Mouse (Mus musculus) thymus, postnatal 36 days (tissue): Measurements from ENCODE around the gene Lrrc8e.
A peak's percentile ranks its signal among the peaks of the same experiment; 100 is the strongest.

ENCODE experiments used
- DNase-seq, 2 experiments: peaks; one replicate each; pipeline ENCODE4 v3.0.0; 2022; ENCODE audit warnings: mixed read lengths in 2 of 2

The Lrrc8e gene

DNA sequence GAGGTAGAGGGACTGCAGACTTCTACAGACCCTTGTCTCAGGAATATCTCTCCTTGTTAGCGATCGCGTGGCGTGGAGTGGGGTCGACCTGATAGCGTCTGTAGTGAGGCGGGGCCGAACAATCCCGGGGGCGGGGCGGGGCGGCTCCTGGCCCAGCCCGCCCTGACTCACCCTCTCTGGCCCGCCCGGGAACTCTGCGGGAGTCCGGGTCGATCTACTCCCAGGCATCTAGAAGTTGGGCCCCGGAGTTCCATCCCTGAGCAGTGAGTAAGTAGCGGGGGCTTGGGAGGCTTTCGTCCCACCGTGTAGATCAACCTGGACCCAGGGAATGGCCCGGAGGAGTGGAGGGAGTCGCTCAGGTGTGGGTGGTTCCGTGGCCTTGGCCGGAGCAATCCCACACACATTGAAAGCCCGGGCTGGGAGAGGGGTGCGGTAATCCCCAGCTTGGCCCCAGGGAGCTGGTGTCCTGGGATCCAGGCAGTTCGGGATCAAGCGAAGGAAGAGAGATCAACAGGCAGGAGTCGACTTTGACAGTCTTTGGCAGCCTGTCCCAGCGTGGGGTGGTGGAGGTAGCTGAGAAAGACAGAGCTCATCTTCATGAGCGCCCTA lies at the start of gene Lrrc8e:
TSS of gene Lrrc8e (plus strand) at position 89 of the 609 bp plus-strand sequence.
- no peak for DNase-seq

DNA sequence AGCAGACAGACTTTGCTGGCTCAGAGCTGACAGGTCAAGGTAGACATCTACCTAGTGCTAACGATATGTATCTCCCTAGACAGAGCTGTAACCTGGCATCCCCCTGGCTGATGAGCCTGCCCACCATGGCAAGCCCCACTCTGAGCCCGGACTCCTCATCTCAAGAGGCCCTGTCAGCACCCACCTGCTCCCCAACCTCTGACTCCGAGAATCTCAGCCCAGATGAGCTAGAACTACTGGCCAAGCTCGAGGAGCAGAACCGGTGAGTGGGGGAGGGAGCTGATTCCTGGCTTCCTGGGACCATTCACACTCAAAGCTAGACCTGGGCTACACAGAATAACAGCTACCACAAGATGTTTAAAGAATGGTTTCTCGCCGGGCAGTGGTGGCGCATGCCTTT lies 43.2 kb upstream of the Lrrc8e start:
- no peak for DNase-seq

GRCm38 (mm10) chr8:4186151-4186550 lies 40.5 kb upstream of the Lrrc8e start:
- DNase-seq, result no peak

GRCm38 (mm10) chr8:4188605-4189004 lies 38.0 kb upstream of the Lrrc8e start:
- DNase-seq, result no peak

GRCm38 (mm10) chr8:4189031-4189722 lies 37.5 kb upstream of the Lrrc8e start:
- DNase-seq, result no peak

GRCm38 (mm10) chr8:4192305-4192704 lies 34.3 kb upstream of the Lrrc8e start:
- DNase-seq, result no peak

- peak; percentile 84 to 86 for DNase-seq
Observed at GRCm38 (mm10) chr8:4192807-4193587, 33.6 kb upstream of the Lrrc8e start.

- no peak for DNase-seq
Observed at GRCm38 (mm10) chr8:4193588-4193894, 33.1 kb upstream of the Lrrc8e start.

- DNase-seq, result no peak
Observed at GRCm38 (mm10) chr8:4201321-4201720, 25.3 kb upstream of the Lrrc8e start.

GRCm38 (mm10) chr8:4205246-4206123 lies 21.1 kb upstream of the Lrrc8e start:
- no peak for DNase-seq

- DNase-seq, result no peak
Observed at GRCm38 (mm10) chr8:4206182-4207015, 20.2 kb upstream of the Lrrc8e start.

DNA sequence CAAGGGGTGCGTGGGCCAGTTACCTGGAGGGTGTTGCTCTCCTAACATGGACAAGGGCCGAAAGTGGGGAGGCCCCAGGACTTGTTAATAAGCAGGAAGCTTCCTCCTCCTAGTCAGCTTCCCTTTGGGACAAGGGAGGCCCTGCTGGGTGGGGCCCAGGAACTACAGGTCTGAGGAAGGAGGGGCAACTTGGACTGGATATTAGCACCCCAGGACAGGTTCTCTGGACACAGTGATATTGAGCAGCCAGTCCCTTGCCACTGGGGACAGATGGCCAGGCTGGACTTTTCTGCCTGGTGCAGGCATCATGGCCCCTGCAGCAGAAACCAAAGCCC lies 19.6 kb upstream of the Lrrc8e start:
- DNase-seq, result no peak

- DNase-seq, result no peak
Observed at GRCm38 (mm10) chr8:4211097-4211496, 15.5 kb upstream of the Lrrc8e start.

DNA sequence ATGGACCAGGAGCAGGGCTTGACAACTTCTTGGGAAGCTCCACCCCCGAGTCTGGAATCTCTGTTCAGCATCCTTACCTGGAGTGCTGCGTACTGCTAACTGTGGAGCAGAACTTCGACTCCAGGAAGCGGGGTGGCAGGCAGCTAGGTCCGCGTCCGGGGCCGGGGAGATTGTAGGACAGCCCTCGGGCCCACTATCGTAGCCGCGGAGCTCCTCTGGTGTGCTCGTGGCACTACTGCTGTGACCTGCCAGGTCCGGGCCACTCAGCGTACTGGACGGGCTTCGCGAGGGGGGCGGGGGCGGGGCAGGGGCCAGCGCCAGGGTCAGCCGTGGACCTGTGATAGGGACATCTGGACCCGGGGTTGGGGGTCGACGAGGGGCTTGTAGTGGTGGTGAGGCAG lies 13.8 kb upstream of the Lrrc8e start:
- DNase-seq, result no peak

DNA sequence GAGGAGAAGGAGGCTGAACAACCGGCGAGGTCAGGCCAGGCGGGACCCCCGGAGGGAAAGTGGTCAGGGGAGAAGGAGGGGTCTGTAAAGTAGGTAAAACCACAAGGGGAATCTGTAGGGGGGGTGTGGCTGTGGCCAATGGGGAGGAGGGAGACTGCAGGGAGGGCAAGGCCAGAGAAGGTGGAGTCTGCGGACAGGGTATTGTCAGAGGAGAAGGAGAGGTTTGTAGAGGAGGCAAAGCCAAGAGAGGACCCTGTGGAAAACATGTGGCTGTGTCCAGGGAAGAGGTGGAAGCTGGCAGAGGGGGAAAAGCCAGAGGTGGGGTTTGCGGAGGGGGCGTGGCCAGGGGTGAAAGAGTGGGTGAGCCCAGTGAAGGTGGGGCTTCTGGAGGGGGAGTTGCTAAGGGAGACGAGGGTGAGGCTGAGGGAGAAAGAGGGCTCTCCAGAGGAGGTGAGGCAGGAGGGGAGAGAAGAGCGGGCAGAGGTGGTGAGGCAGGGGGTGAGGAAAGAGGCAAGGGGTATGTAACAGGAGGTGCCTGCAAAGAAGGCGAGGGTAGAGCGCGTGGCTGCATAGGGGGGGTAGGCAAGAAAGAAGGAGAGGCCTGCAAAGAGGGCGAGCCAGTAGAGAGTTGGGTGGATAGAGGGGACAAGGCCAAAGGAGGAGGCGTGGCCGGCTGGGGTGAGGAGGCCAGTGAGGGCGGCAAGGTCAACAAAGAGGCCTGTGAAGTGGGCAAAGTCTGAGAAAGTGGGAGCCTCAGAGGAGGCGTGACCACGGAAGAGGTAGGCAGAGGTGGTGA lies 13.2 kb upstream of the Lrrc8e start:
- peak; percentile 63 to 70 for DNase-seq

- DNase-seq, result peak; percentile 55 to 65
Observed at GRCm38 (mm10) chr8:4214006-4214980, 12.3 kb upstream of the Lrrc8e start.

DNA sequence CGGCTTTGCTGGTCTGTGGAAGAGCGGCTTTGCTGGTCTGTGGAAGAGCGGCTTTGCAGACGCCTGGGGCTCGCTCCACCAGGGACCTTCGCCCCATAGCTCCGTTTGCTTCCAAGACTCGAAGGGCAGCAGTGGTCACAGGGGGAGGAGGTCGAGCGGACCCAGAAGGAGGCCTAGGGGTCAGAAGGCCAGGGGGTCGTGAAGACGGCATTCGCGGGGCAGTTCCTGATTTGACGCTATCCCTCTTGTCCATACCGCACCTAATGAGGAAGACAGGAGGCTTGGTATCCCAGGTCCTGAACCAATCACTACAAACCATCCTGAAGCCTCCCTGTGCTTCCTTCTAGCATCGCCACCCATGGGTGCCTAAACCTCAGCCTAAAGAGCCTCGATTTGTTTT lies 10.3 kb upstream of the Lrrc8e start:
- no peak for DNase-seq

DNA sequence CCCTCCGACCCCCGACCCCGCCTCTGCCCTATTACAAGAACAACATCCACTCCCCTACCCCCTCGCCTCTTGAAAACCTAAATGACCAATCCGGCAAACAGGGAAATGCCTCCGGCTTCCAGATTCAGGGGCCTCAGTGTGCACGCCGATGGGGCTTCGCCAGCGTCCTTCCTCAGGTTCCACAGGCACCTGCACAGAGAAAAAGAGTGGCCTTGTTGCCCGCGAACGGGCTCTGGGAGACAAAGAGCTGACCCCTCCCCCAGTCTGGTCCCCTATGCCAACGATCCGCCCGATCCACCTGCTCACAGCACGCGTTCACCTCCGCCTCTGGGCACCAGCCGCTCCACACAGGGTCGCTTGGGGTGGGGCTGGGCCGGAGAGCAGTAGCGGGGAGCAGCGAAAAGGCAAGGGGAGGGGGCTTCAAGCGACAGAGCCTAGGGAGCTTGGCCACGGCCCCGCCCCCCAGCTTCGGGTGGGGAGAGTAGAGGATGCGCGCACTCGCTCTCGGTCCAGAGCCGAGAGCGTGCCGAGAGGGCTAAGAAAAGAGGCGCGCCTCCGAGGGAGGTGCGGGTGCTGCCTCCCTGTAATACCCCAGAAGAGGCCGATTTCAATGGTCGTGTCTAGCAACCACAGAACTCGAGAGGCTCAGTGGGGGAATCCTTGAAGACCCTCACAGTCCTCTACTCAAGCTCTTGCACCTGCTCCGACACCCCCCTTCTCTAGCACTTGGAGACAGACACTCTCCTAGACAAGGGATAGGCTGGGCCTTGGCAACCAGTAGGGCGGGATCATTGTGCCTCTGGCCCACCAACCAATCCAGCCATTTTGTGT lies 9.6 kb upstream of the Lrrc8e start, which contains the start of gene Prr36:
TSS of gene Prr36 (minus strand) at position 669 of the 831 bp plus-strand sequence.
- DNase-seq, result peak in 1 of 2 experiments; percentile 30

GRCm38 (mm10) chr8:4219617-4220016 lies 7.0 kb upstream of the Lrrc8e start:
- no peak for DNase-seq
